Mouse (Mus musculus) midbrain, embryonic 10.5 days (tissue): ENCODE results near the gene Eif5. TPM values are rescaled to one million over a fixed set of nuclear protein-coding genes. Genes with fewer than 3 reads are reported as not detected.
"Not testable (repeated sequence)": the region's sequence is repeated elsewhere in the genome, so short reads cannot be mapped to it uniquely, and the experiment has no call there.

Experiments used
- DNase-seq: peaks from one replicate; pipeline ENCODE4 v3.0.0-alpha.2; 2017; ENCODE audit warnings: low spot score
- H3K27ac ChIP-seq: fragments of 300-500 bp; sonication (generic); replicated peaks from 2 replicates; pipeline ENCODE4 v1.5.1; 2016; ENCODE audit warnings: mild to moderate bottlenecking
- H3K27me3 ChIP-seq: fragments of 300-500 bp; sonication (generic); 2 replicates; pipeline ENCODE4 v1.6.1; 2016; ENCODE audit warnings: low read depth, mild to moderate bottlenecking; ENCODE audit not compliant: poor library complexity, severe bottlenecking
- H3K36me3 ChIP-seq: fragments of 300-500 bp; sonication (generic); 2 replicates; pipeline ENCODE4 v1.6.1; 2016; ENCODE audit warnings: mild to moderate bottlenecking, moderate library complexity
- H3K4me1 ChIP-seq: fragments of 300-500 bp; sonication (generic); 2 replicates; pipeline ENCODE4 v1.6.1; 2016
- H3K4me3 ChIP-seq: fragments of 300-500 bp; sonication (generic); 2 replicates; pipeline ENCODE4 v1.5.1; 2016; ENCODE audit warnings: mild to moderate bottlenecking, moderate library complexity
- H3K9me3 ChIP-seq: fragments of 300-500 bp; sonication (generic); replicated peaks from 2 replicates; pipeline ENCODE4 v1.6.1; 2016; ENCODE audit warnings: mild to moderate bottlenecking
- WGBS: fragments of 180-500 bp; shearing (Covaris S2); methylation state at CpG from one replicate; pipeline ENCODE4 v1.1.7; 2016; 5-methylcytosine and 5-hydroxymethylcytosine counted together
- polyA plus RNA-seq: library from polyadenylated mRNA; unstranded; fragments of >200 nt; fragmentation: Nextera tagmentation; extraction: Ambion mirVana; gene quantifications from 2 replicates; pipeline ENCODE4 v1.2.1, GENCODE M21; 2016

Eif5 gene
- polyA plus RNA-seq, 1 experiment from 2014 or later = 786 TPM

GRCm38 (mm10) chr12:111533096-111533794 lies 4.6 kb upstream of the Eif5 start:
- H3K4me1 ChIP-seq = peaks cover 11% of the 10 kb centered on the region
- H3K36me3 ChIP-seq = no peaks in the 10 kb centered on the region
- H3K9me3 ChIP-seq = no peaks in the 10 kb centered on the region
- H3K4me3 ChIP-seq = no peak overlapping the region
- 66% methylated on average over 11 of the region's 11 CpGs for WGBS
- DNase-seq = no peak
- no peak overlapping the region for H3K27ac ChIP-seq
- no peaks in the 10 kb centered on the region for H3K27me3 ChIP-seq

- no peaks in the 10 kb centered on the region for H3K27me3 ChIP-seq
- H3K4me3 ChIP-seq = no peak overlapping the region
- no peaks in the 10 kb centered on the region for H3K9me3 ChIP-seq
- peaks cover 29% of the 10 kb centered on the region for H3K4me1 ChIP-seq
- DNase-seq = no peak
- H3K36me3 ChIP-seq = peaks cover 16% of the 10 kb centered on the region
- H3K27ac ChIP-seq = no peak overlapping the region
- WGBS = 76% methylated on average over 6 of the region's 6 CpGs
These were observed 2.5 kb upstream of the Eif5 start for GRCm38 (mm10) chr12:111535281-111535680.

DNA sequence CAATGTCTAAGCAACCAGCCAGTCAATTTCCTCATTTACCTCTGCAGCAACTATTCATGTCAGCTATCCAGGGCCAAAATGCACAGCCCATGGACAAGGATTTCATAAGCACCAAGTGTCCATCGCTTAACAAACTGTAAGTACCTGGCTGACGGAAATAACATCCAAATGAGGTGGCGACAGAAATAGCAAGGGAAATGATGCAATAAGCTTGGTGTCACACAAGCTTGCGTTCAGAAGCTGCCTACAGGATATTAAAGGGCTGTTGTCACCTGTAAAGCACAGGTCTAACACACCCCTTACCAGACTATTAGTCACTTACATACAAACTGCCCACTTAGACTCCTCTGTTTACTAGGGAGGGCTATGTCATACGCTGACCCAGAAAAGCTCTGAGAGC lies 2.1 kb upstream of the Eif5 start:
- H3K36me3 ChIP-seq = peaks cover 20% of the 10 kb centered on the region
- WGBS = 89% methylated on average over 5 of the region's 5 CpGs
- H3K9me3 ChIP-seq = no peaks in the 10 kb centered on the region
- H3K27me3 ChIP-seq = no peaks in the 10 kb centered on the region
- no peak for DNase-seq
- H3K27ac ChIP-seq = no peak overlapping the region
- H3K4me1 ChIP-seq = peaks cover 32% of the 10 kb centered on the region
- H3K4me3 ChIP-seq = no peak overlapping the region

DNA sequence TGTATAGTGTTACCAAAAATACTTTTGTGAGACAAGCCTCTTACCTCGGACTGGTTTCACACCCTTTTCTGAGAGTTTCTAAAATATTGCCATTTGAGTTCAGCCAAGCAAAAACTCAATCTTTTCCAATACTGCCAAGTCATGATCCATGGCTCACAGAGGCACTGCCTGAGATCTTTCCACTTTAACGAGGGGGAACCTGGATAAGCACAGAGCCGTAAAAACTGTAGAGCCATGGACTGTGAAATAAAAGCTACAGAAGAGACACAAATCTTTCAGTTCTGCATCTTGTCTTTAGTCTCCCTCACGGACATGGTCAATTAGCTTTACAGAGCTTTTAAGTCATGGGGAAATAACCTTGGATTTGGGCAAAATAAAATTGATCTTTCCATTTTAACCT lies 1.1 kb upstream of the Eif5 start:
- Histone ChIP-seq H3K27me3 (no peaks in the 10 kb centered on the region), H3K4me1 (peaks cover 33% of the 10 kb centered on the region), H3K27ac (peak overlapping the region; percentile 99), H3K4me3 (peak overlapping the region; percentile 97), H3K9me3 (no peaks in the 10 kb centered on the region), H3K36me3 (peaks cover 30% of the 10 kb centered on the region)
- 49% methylated on average over 4 of the region's 4 CpGs for WGBS
- no peak for DNase-seq

DNA sequence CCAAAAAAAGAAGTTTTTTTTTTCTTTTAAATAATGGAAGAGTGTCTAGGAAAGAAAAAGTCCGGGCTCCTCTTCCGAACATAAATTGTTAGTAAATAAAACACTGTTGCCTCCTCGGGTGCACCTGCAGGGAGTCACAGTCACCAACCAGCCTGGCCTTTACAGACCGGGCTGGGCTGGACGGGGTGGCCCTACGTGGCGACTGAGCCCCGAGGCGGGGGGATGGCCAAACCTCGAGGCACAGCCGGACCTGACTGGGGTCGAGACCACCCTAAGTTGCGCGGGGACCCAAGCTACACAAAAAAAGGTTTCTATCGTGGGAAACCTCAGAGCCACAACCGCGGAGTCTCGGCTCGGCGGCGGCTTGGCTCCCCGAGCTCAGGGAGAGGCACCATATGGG lies 475 bp upstream of the Eif5 start:
- peak overlapping the region; percentile 99 for H3K27ac ChIP-seq
- H3K9me3 ChIP-seq = no peaks in the 10 kb centered on the region
- under 1% methylated on average over 22 of the region's 22 CpGs for WGBS
- no peak for DNase-seq
- peak overlapping the region; percentile 97 for H3K4me3 ChIP-seq
- peaks cover 33% of the 10 kb centered on the region for H3K4me1 ChIP-seq
- H3K27me3 ChIP-seq = no peaks in the 10 kb centered on the region
- H3K36me3 ChIP-seq = peaks cover 36% of the 10 kb centered on the region

DNA sequence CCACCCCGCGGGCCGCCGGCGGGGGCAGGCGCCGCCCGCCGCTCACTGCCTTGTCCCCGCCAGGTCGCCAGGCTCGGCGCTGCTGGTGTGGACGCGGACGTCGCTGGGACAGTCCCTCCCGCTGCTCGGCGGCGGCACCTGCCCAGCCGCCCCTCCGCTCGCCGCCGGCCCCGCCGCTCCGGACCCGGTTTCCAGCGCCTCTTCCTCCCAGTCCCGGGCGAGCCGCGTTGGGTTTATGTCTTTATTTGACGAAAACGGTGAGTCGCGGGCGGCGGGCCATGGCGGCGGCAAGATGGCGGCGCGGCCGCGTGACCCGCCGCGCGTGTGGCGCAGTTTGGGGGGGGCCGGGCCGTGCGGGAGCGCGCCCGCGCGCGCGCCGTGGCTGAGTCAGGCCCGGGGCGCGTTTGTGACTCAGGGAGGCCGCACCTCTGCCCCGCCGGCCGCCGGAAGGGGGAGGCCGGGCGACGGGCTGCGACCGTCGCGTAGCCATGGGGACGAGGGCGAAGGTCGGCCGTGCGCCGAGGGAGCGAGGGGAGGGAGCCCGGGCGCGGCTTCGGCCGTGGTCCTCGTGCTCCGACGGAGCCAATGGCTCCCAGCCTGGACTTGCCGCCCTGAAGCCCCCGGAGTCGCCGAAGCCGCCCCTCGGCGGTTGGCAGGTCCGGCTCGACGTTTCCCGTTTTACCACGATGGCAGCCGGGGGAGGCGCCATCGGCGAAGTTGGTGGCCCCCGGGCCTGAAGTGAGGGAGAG lies 650 bp downstream of the Eif5 start:
- Histone ChIP-seq H3K27me3 (no peaks in the 10 kb centered on the region), H3K27ac (peak overlapping the region; percentile 99), H3K4me1 (peaks cover 33% of the 10 kb centered on the region), H3K9me3 (no peaks in the 10 kb centered on the region), H3K36me3 (peaks cover 47% of the 10 kb centered on the region), H3K4me3 (peak overlapping the region; percentile 97)
- DNase-seq = peak; percentile 83
- under 1% methylated on average over 106 of the region's 111 CpGs for WGBS

- no peaks in the 10 kb centered on the region for H3K27me3 ChIP-seq
- no peaks in the 10 kb centered on the region for H3K9me3 ChIP-seq
- WGBS = 1% methylated on average over 18 of the region's 18 CpGs
- H3K36me3 ChIP-seq = peaks cover 53% of the 10 kb centered on the region
- DNase-seq = peak; percentile 40
- H3K4me1 ChIP-seq = peaks cover 33% of the 10 kb centered on the region
- peak overlapping the region; percentile 97 for H3K4me3 ChIP-seq
- peak overlapping the region; percentile 99 for H3K27ac ChIP-seq
These were observed 1.2 kb downstream of the Eif5 start for GRCm38 (mm10) chr12:111539041-111539345.

- no peak for DNase-seq
- H3K27ac ChIP-seq = no peak overlapping the region
- WGBS = 96% methylated on average over 3 of the region's 3 CpGs
- no peaks in the 10 kb centered on the region for H3K4me1 ChIP-seq
- H3K4me3 ChIP-seq = no peak overlapping the region
- no peaks in the 10 kb centered on the region for H3K27me3 ChIP-seq
- peaks cover 69% of the 10 kb centered on the region for H3K36me3 ChIP-seq
- no peaks in the 10 kb centered on the region for H3K9me3 ChIP-seq
These were observed 9.3 kb downstream of the Eif5 start for GRCm38 (mm10) chr12:111547070-111547469.

- no peaks in the 10 kb centered on the region for H3K27me3 ChIP-seq
- no peaks in the 10 kb centered on the region for H3K4me1 ChIP-seq
- H3K9me3 ChIP-seq = no peaks in the 10 kb centered on the region
- WGBS = 66% methylated on average over 2 of the region's 2 CpGs
- H3K36me3 ChIP-seq = peaks cover 52% of the 10 kb centered on the region
- H3K27ac ChIP-seq = no peak overlapping the region
- no peak for DNase-seq
- no peak overlapping the region for H3K4me3 ChIP-seq
These were observed 10.9 kb downstream of the Eif5 start for GRCm38 (mm10) chr12:111548555-111549289.

DNA sequence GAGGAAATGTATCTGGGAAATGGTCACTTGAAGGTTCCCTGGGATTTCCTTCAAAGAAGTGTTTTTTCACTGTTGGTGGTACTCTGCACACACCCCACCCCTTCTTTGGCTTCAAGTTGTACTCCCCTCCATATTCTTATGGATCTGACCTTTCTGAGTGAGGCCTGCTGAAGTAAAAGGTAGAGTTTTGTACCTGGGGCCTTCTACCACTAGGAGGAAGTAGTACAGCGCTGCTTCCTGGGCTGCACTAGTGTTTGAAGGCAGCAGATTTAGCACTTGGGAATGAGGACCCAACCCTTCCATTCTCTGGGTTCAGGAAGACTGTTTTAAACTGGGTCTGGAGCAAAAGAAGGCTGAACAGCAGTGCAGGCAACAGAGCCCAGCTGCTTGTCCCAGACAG lies 12.9 kb downstream of the Eif5 start:
- H3K27me3 ChIP-seq = no peaks in the 10 kb centered on the region
- peaks cover 35% of the 10 kb centered on the region for H3K36me3 ChIP-seq
- DNase-seq = no peak
- WGBS = 52% methylated on average over 1 of the region's 1 CpGs
- no peak overlapping the region for H3K27ac ChIP-seq
- no peaks in the 10 kb centered on the region for H3K4me1 ChIP-seq
- H3K4me3 ChIP-seq = no peak overlapping the region
- no peaks in the 10 kb centered on the region for H3K9me3 ChIP-seq

DNA sequence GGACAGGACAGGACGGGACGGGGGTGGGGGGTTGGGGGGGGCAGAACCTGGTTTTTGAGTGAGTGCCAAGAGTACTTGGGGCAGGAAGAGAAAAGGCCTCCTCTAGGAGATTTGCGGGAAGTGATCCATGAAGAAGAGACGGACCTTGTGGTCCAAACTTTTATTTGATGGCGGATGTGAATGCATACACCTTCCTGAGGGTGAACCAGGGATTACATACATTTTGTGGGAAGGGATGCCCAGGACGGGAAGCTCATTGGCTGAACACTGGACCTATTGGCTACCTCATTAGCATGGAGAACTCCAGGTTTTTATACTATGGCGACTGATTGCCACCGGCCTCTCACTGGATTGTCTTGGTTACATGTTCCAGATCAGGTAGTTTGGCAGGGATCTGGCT lies 14.5 kb downstream of the Eif5 start:
- Histone ChIP-seq H3K27me3 (no peaks in the 10 kb centered on the region), H3K4me3 (no peak overlapping the region), H3K27ac (no peak overlapping the region), H3K4me1 (no peaks in the 10 kb centered on the region), H3K9me3 (no peaks in the 10 kb centered on the region), H3K36me3 (peaks cover 19% of the 10 kb centered on the region)
- no peak for DNase-seq
- WGBS = 79% methylated on average over 8 of the region's 8 CpGs

DNA sequence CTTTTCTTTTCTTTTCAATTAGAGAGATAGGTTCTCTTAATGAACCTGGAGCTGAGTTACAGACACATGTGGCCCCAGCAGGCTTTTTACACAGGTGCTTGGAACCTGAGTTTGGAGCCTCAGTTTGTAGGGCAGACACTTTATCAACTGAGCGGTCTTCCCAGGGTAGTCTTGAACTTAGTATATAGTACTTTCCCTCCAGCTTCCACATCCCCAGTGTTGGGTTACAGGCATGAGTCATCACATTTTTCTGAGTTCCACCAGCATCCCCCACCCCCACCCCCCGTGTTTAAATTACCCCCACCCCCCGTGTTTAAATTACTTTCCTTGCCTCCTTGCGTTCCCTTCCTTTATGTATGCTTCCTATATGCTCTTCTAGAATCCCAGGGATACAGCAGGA lies 17.5 kb downstream of the Eif5 start:
- Histone ChIP-seq H3K4me1 (peaks cover 5% of the 10 kb centered on the region), H3K4me3 (no peak overlapping the region), H3K27me3 (no peaks in the 10 kb centered on the region), H3K27ac (no peak overlapping the region), H3K36me3 (no peaks in the 10 kb centered on the region), H3K9me3 (no peaks in the 10 kb centered on the region)
- WGBS = 81% methylated on average over 4 of the region's 4 CpGs
- no peak for DNase-seq

DNA sequence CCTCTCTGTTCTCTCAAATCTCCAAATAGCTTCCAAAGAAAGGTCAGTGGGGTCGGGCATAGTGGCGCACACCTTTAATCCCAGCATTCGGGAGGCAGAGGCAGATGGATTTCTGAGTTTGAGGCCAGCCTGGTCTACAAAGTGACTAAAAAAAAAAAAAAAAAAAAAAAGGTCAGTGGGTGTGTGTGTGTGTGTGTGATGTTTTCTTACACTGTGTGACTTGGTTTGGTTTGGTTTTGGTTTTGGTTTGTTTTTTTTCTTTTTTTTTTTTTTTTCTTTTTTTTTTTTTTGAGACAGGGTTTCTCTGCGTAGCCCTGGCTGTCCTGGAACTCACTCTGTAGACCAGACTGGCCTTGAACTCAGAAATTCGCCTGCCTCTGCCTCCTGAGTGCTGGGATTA lies 18.1 kb downstream of the Eif5 start:
- H3K27me3 ChIP-seq, H3K27ac ChIP-seq, H3K36me3 ChIP-seq, H3K4me3 ChIP-seq, H3K4me1 ChIP-seq, DNase-seq, H3K9me3 ChIP-seq: not testable (repeated sequence)
- 86% methylated on average over 5 of the region's 5 CpGs for WGBS
